26 mouse cellular contexts compared by ENCODE assay signal in genomic region chr7:28591862-28592261, GRCm38 (mm10). TPM values are rescaled to one million over a fixed set of nuclear protein-coding genes. Genes with fewer than 3 reads are reported as not detected.
DNase-seq lines count a peak whose midpoint lies in the region; ATAC-seq and TF ChIP-seq lines count a peak whose summit lies in the region.
"Had no signal": no experiment of that assay in that cellular context is flagged by ENCODE, and none has a peak within 500 bp of the region (broad histone marks: within the 10 kb centered on the region; RNA-seq: fewer than 3 reads in every experiment).

No protein-coding gene starts in this region.

- H3K9ac ChIP-seq in kidney, embryonic 15.5 days = no peak overlapping the region
- H3K9ac ChIP-seq in midbrain, embryonic 13.5 days (replicated peaks) = no peak overlapping the region
- H3K9ac ChIP-seq: embryonic facial prominence, embryonic 12.5 days; forebrain, embryonic 12.5 days; heart, embryonic 12.5 days had no signal

- H3K4me3 ChIP-seq in heart, embryonic 10.5 days = no peak overlapping the region
- no peak overlapping the region for H3K4me3 ChIP-seq in kidney, embryonic 15.5 days (replicated peaks)
- H3K4me3 ChIP-seq in E14TG2a.4 (replicated peaks; ENCODE audit: low read length) = peak overlapping the region; percentile 57
- no peak overlapping the region for H3K4me3 ChIP-seq in embryonic facial prominence, embryonic 10.5 days
- H3K4me3 ChIP-seq in midbrain, embryonic 13.5 days (replicated peaks) = no peak overlapping the region
- H3K4me3 ChIP-seq: embryonic facial prominence, embryonic 12.5 days; forebrain, embryonic 12.5 days; heart, embryonic 12.5 days had no signal

- H3K4me2 ChIP-seq in kidney, embryonic 15.5 days = no peak overlapping the region
- H3K4me2 ChIP-seq in midbrain, embryonic 13.5 days (replicated peaks) = no peak overlapping the region
- H3K4me2 ChIP-seq: embryonic facial prominence, embryonic 12.5 days; forebrain, embryonic 12.5 days; heart, embryonic 12.5 days; hindbrain, embryonic 14.5 days had no signal

- ATAC-seq in kidney, embryonic 15.5 days (replicated peaks; ENCODE audit: low FRiP score) = no peak
- ATAC-seq in midbrain, embryonic 13.5 days = no peak
- ATAC-seq: forebrain, embryonic 16.5 days; intestine, postnatal 0 days had no signal

- no peak for DNase-seq in heart, embryonic 10.5 days (ENCODE audit: low spot score)
- no peak for DNase-seq in heart, postnatal 25 days (ENCODE audit: low spot score)
- no peak for DNase-seq in kidney, postnatal 25 days
- DNase-seq in embryonic facial prominence, embryonic 10.5 days (ENCODE audit: low spot score) = no peak
- DNase-seq in adrenal gland, adult 8-10 months = no peak
- DNase-seq: adrenal gland, postnatal 14 days; cerebellum, adult 18-20 months; cerebellum, postnatal 10 days; embryo, embryonic 11 days; gastrocnemius, postnatal 10 days; heart, adult 18-20 months; heart, postnatal 4 days had no signal

- 0 out of 2 replicates have a peak overlapping the region, but pooled peaks have one; percentile 37 for H3K27ac ChIP-seq in heart, embryonic 10.5 days
- peak overlapping the region; percentile 75 for H3K27ac ChIP-seq in kidney, embryonic 15.5 days
- peak overlapping the region; percentile 30; the same call in 1 of the 2 replicates for H3K27ac ChIP-seq in embryonic facial prominence, embryonic 10.5 days (replicated peaks)
- H3K27ac ChIP-seq in midbrain, embryonic 13.5 days = no peak overlapping the region
- H3K27ac ChIP-seq: embryonic facial prominence, embryonic 12.5 days; forebrain, embryonic 12.5 days; hindbrain, embryonic 14.5 days had no signal

- no peak for TF ChIP-seq CTCF in E14TG2a.4 (conservative IDR thresholded peaks at IDR 0.05; ENCODE audit: low read length)

- no peaks in the 10 kb centered on the region for H3K9me3 ChIP-seq in heart, embryonic 10.5 days
- no peaks in the 10 kb centered on the region for H3K9me3 ChIP-seq in kidney, embryonic 15.5 days (replicated peaks)
- no peaks in the 10 kb centered on the region for H3K9me3 ChIP-seq in E14TG2a.4 (ENCODE audit: low read length)
- H3K9me3 ChIP-seq in embryonic facial prominence, embryonic 10.5 days = no peaks in the 10 kb centered on the region
- no peaks in the 10 kb centered on the region for H3K9me3 ChIP-seq in midbrain, embryonic 13.5 days
- H3K9me3 ChIP-seq: embryonic facial prominence, embryonic 12.5 days; forebrain, embryonic 12.5 days; heart, embryonic 12.5 days had no signal

- H3K36me3 ChIP-seq in heart, embryonic 10.5 days = no peaks in the 10 kb centered on the region; the same call in 1 of the 2 replicates
- 0 out of 2 replicates have a peak, but pooled peaks cover 3% of the 10 kb centered on the region for H3K36me3 ChIP-seq in kidney, embryonic 15.5 days
- peaks cover 78% of the 10 kb centered on the region for H3K36me3 ChIP-seq in E14TG2a.4 (ENCODE audit: insufficient read depth, low read length)
- peaks cover 20% of the 10 kb centered on the region for H3K36me3 ChIP-seq in embryonic facial prominence, embryonic 10.5 days (replicated peaks)
- H3K36me3 ChIP-seq in midbrain, embryonic 13.5 days = no peaks in the 10 kb centered on the region
- H3K36me3 ChIP-seq: forebrain, embryonic 12.5 days; heart, embryonic 12.5 days had no signal

- H3K4me1 ChIP-seq in heart, embryonic 10.5 days = peaks cover 98% of the 10 kb centered on the region
- peaks cover 98% of the 10 kb centered on the region for H3K4me1 ChIP-seq in kidney, embryonic 15.5 days
- H3K4me1 ChIP-seq in E14TG2a.4 (replicated peaks; ENCODE audit: low read depth, low read length) = peaks cover 98% of the 10 kb centered on the region
- H3K4me1 ChIP-seq in embryonic facial prominence, embryonic 10.5 days = peaks cover 95% of the 10 kb centered on the region
- H3K4me1 ChIP-seq in midbrain, embryonic 13.5 days (replicated peaks) = peaks cover 59% of the 10 kb centered on the region

- intact Hi-C loops in heart, postnatal 25 days (cut with DNase I) = no loop called here

- no peaks in the 10 kb centered on the region for H3K27me3 ChIP-seq in heart, embryonic 10.5 days (ENCODE audit: insufficient read depth, poor library complexity, severe bottlenecking)
- no peaks in the 10 kb centered on the region for H3K27me3 ChIP-seq in kidney, embryonic 15.5 days
- no peaks in the 10 kb centered on the region for H3K27me3 ChIP-seq in E14TG2a.4 (ENCODE audit: insufficient read depth, low read length)
- no peaks in the 10 kb centered on the region for H3K27me3 ChIP-seq in embryonic facial prominence, embryonic 10.5 days (replicated peaks; ENCODE audit: low read depth, poor library complexity, severe bottlenecking)
- no peaks in the 10 kb centered on the region for H3K27me3 ChIP-seq in midbrain, embryonic 13.5 days
- H3K27me3 ChIP-seq: embryonic facial prominence, embryonic 12.5 days; forebrain, embryonic 12.5 days; heart, embryonic 12.5 days had no signal

- WGBS in heart, embryonic 10.5 days = 65% methylated on average over 1 of the region's 1 CpGs
- 46% methylated on average over 1 of the region's 1 CpGs for WGBS in kidney, embryonic 15.5 days
- 48% methylated on average over 1 of the region's 1 CpGs for WGBS in embryonic facial prominence, embryonic 10.5 days
- WGBS in midbrain, embryonic 13.5 days = 75% methylated on average over 1 of the region's 1 CpGs

RNA-seq across cellular contexts. Expression of gene Samd4b, which starts 6.1 kb away (rescaled TPM):
- polyA plus RNA-seq in heart, embryonic 10.5 days (2016; fragmentation: Nextera tagmentation; extraction: Ambion mirVana) = 24.5 and 29.7 TPM in 2 replicates
- 10 to 100 TPM; 22.6 to 22.8 TPM for total RNA-seq in heart, postnatal 25 days (2021)
- polyA plus RNA-seq in kidney, embryonic 15.5 days (2015; fragmentation: Nextera tagmentation; extraction: Ambion mirVana) = 28.8 and 33.6 TPM in 2 replicates
- 36.0 and 38.9 TPM in 2 replicates for polyA plus RNA-seq in embryonic facial prominence, embryonic 10.5 days (2016; fragmentation: Nextera tagmentation; extraction: Ambion mirVana)
- total RNA-seq in adrenal gland, adult 8-10 months (2022) = 10 to 100 TPM; 62.4 to 83.9 (median 73.4) TPM
- polyA plus RNA-seq in midbrain, embryonic 13.5 days (2015; fragmentation: Nextera tagmentation; extraction: Ambion mirVana) = 20.0 and 25.7 TPM in 2 replicates

RNA-seq across cellular contexts. Expression of gene Pak4, which starts 6.1 kb away (rescaled TPM):
- 47.2 and 53.0 TPM in 2 replicates for polyA plus RNA-seq in heart, embryonic 10.5 days (2016; fragmentation: Nextera tagmentation; extraction: Ambion mirVana)
- total RNA-seq in heart, postnatal 25 days (2021) = 1 to 10 TPM; 8.4 to 8.8 TPM
- 63.9 and 72.1 TPM in 2 replicates for polyA plus RNA-seq in kidney, embryonic 15.5 days (2015; fragmentation: Nextera tagmentation; extraction: Ambion mirVana)
- 70.1 and 75.8 TPM in 2 replicates for polyA plus RNA-seq in embryonic facial prominence, embryonic 10.5 days (2016; fragmentation: Nextera tagmentation; extraction: Ambion mirVana)
- total RNA-seq in adrenal gland, adult 8-10 months (2022) = 10 to 100 TPM; 28.5 to 37.2 (median 34.0) TPM
- polyA plus RNA-seq in midbrain, embryonic 13.5 days (2015; fragmentation: Nextera tagmentation; extraction: Ambion mirVana) = 25.6 and 28.0 TPM in 2 replicates

RNA-seq across cellular contexts. Expression of gene Acp7, which starts 39.3 kb away (rescaled TPM):
- 0.34 TPM in 1 of 2 replicates, not detected in the other for polyA plus RNA-seq in heart, embryonic 10.5 days (2016; fragmentation: Nextera tagmentation; extraction: Ambion mirVana)
- not detected for total RNA-seq in heart, postnatal 25 days (2021)
- polyA plus RNA-seq in kidney, embryonic 15.5 days (2015; fragmentation: Nextera tagmentation; extraction: Ambion mirVana) = not detected in 2 replicates
- not detected in 2 replicates for polyA plus RNA-seq in embryonic facial prominence, embryonic 10.5 days (2016; fragmentation: Nextera tagmentation; extraction: Ambion mirVana)
- total RNA-seq in adrenal gland, adult 8-10 months (2022) = not detected
- polyA plus RNA-seq in midbrain, embryonic 13.5 days (2015; fragmentation: Nextera tagmentation; extraction: Ambion mirVana) = not detected in 2 replicates
- total RNA-seq: adrenal gland, postnatal 14 days; gastrocnemius, postnatal 10 days; gastrocnemius, postnatal 4 days; heart, adult 18-20 months; heart, postnatal 4 days had no signal
- polyA plus RNA-seq: C2C12; forebrain, embryonic 12.5 days; forebrain, embryonic 16.5 days; heart, embryonic 12.5 days; heart, embryonic 16.5 days; intestine, postnatal 0 days had no signal

RNA-seq across cellular contexts. Expression of gene Nccrp1, which starts 44.8 kb away (rescaled TPM):
- polyA plus RNA-seq in heart, embryonic 10.5 days (2016; fragmentation: Nextera tagmentation; extraction: Ambion mirVana) = not detected in 2 replicates
- total RNA-seq in heart, postnatal 25 days (2021) = not detected
- 0.14 TPM in 1 of 2 replicates, not detected in the other for polyA plus RNA-seq in kidney, embryonic 15.5 days (2015; fragmentation: Nextera tagmentation; extraction: Ambion mirVana)
- 0.10 TPM in 1 of 2 replicates, not detected in the other for polyA plus RNA-seq in embryonic facial prominence, embryonic 10.5 days (2016; fragmentation: Nextera tagmentation; extraction: Ambion mirVana)
- not detected for total RNA-seq in adrenal gland, adult 8-10 months (2022)
- not detected in 2 replicates for polyA plus RNA-seq in midbrain, embryonic 13.5 days (2015; fragmentation: Nextera tagmentation; extraction: Ambion mirVana)
- total RNA-seq: adrenal gland, postnatal 14 days; gastrocnemius, postnatal 10 days; gastrocnemius, postnatal 4 days; heart, adult 18-20 months; heart, postnatal 4 days had no signal
- polyA plus RNA-seq: C2C12; embryonic facial prominence, embryonic 12.5 days; forebrain, embryonic 12.5 days; forebrain, embryonic 16.5 days; heart, embryonic 12.5 days; heart, embryonic 16.5 days; intestine, postnatal 0 days had no signal

RNA-seq across cellular contexts. Expression of gene Sycn, which starts 51.2 kb away (rescaled TPM):
- not detected in 2 replicates for polyA plus RNA-seq in heart, embryonic 10.5 days (2016; fragmentation: Nextera tagmentation; extraction: Ambion mirVana)
- not detected for total RNA-seq in heart, postnatal 25 days (2021)
- not detected in 2 replicates for polyA plus RNA-seq in kidney, embryonic 15.5 days (2015; fragmentation: Nextera tagmentation; extraction: Ambion mirVana)
- not detected in 2 replicates for polyA plus RNA-seq in embryonic facial prominence, embryonic 10.5 days (2016; fragmentation: Nextera tagmentation; extraction: Ambion mirVana)
- total RNA-seq in adrenal gland, adult 8-10 months (2022) = not detected
- polyA plus RNA-seq in midbrain, embryonic 13.5 days (2015; fragmentation: Nextera tagmentation; extraction: Ambion mirVana) = not detected in 2 replicates
- total RNA-seq: adrenal gland, postnatal 14 days; ES-E14; gastrocnemius, postnatal 10 days; gastrocnemius, postnatal 4 days; heart, adult 18-20 months; heart, postnatal 4 days had no signal
- polyA plus RNA-seq: C2C12; embryonic facial prominence, embryonic 12.5 days; forebrain, embryonic 12.5 days; forebrain, embryonic 16.5 days; frontal cortex, adult 2 months; heart, embryonic 12.5 days; heart, embryonic 16.5 days; hindbrain, embryonic 14.5 days had no signal
